ENCODE assay signal across 14 mouse cellular contexts in genomic region chr8:72162821-72163220, GRCm38 (mm10). TPM values are rescaled to one million over a fixed set of nuclear protein-coding genes. Genes with fewer than 3 reads are reported as not detected.
DNase-seq lines count a peak whose midpoint lies in the region; ATAC-seq and TF ChIP-seq lines count a peak whose summit lies in the region.
"Had no signal": no experiment of that assay in that cellular context is flagged by ENCODE, and none has a peak within 500 bp of the region (broad histone marks: within the 10 kb centered on the region; RNA-seq: fewer than 3 reads in every experiment).

No protein-coding gene starts in this region.

- H3K4me1 ChIP-seq in forebrain, embryonic 10.5 days, result peaks cover 24% of the 10 kb centered on the region
- peaks cover 9% of the 10 kb centered on the region; the same call in 1 of the 2 replicates for H3K4me1 ChIP-seq in forebrain, embryonic 11.5 days (replicated peaks; ENCODE audit: control insufficient read depth, insufficient read depth, low read length)
- peaks cover 22% of the 10 kb centered on the region for H3K4me1 ChIP-seq in midbrain, embryonic 10.5 days
- peaks cover 7% of the 10 kb centered on the region; the same call in 1 of the 2 replicates for H3K4me1 ChIP-seq in midbrain, postnatal 0 days (ENCODE audit: insufficient read depth, low read length)
- H3K4me1 ChIP-seq in liver, embryonic 14.5 days (replicated peaks; ENCODE audit: control insufficient read depth in 2 of 2, insufficient read depth in 2 of 2, low read length in 1 of 2), result peaks cover 20 to 22% of the 10 kb centered on the region in 2 experiments

- peak overlapping the region; percentile 98; the same call in 1 of the 2 replicates for H3K4me3 ChIP-seq in forebrain, embryonic 10.5 days
- H3K4me3 ChIP-seq in forebrain, embryonic 11.5 days (ENCODE audit: low read depth, low read length), result no peak overlapping the region
- H3K4me3 ChIP-seq in midbrain, embryonic 10.5 days, result peak overlapping the region; percentile 88; the same call in 1 of the 2 replicates
- no peak overlapping the region for H3K4me3 ChIP-seq in midbrain, postnatal 0 days (ENCODE audit: low read depth, low read length)
- peak overlapping the region in 1 of 2 experiments; percentile 93; a peak in 2 of 4 replicates for H3K4me3 ChIP-seq in liver, embryonic 14.5 days (ENCODE audit: insufficient read depth in 1 of 2, low read depth in 2 of 2, low read length in 2 of 2)

- TF ChIP-seq EP300 in liver, embryonic 14.5 days (IDR thresholded peaks at IDR 0.05; ENCODE audit: low read depth), result no peak

- ATAC-seq in forebrain, embryonic 11.5 days (replicated peaks; ENCODE audit: low FRiP score), result no peak
- no peak for ATAC-seq in midbrain, postnatal 0 days (ENCODE audit: low FRiP score)
- ATAC-seq in liver, embryonic 14.5 days (ENCODE audit: insufficient read depth), result no peak
- ATAC-seq in megakaryocyte progenitor cell, adult 5-6 weeks (replicated peaks; ENCODE audit: poor library complexity), result no peak

- H3K9me3 ChIP-seq in forebrain, embryonic 10.5 days, result no peaks in the 10 kb centered on the region
- no peaks in the 10 kb centered on the region; the same call in 1 of the 2 replicates for H3K9me3 ChIP-seq in forebrain, embryonic 11.5 days (ENCODE audit: control insufficient read depth, low read length)
- H3K9me3 ChIP-seq in midbrain, embryonic 10.5 days (replicated peaks), result no peaks in the 10 kb centered on the region
- H3K9me3 ChIP-seq in midbrain, postnatal 0 days (ENCODE audit: low read length), result no peaks in the 10 kb centered on the region
- H3K9me3 ChIP-seq in liver, embryonic 14.5 days (ENCODE audit: control insufficient read depth, low read length), result no peaks in the 10 kb centered on the region
- H3K9me3 ChIP-seq: hindbrain, embryonic 12.5 days had no signal

- no peaks in the 10 kb centered on the region for H3K27me3 ChIP-seq in forebrain, embryonic 10.5 days (ENCODE audit: poor library complexity, severe bottlenecking)
- H3K27me3 ChIP-seq in forebrain, embryonic 11.5 days (ENCODE audit: control insufficient read depth, insufficient read depth, low read length), result no peaks in the 10 kb centered on the region
- H3K27me3 ChIP-seq in midbrain, embryonic 10.5 days (ENCODE audit: low read depth, poor library complexity, severe bottlenecking), result no peaks in the 10 kb centered on the region
- no peaks in the 10 kb centered on the region for H3K27me3 ChIP-seq in midbrain, postnatal 0 days (ENCODE audit: insufficient read depth, low read length)
- H3K27me3 ChIP-seq in liver, embryonic 14.5 days (ENCODE audit: control insufficient read depth, insufficient read depth, low read length), result no peaks in the 10 kb centered on the region
- H3K27me3 ChIP-seq: hindbrain, embryonic 12.5 days had no signal

- H3K36me3 ChIP-seq in forebrain, embryonic 10.5 days (replicated peaks), result peaks cover 45% of the 10 kb centered on the region
- no peaks in the 10 kb centered on the region for H3K36me3 ChIP-seq in forebrain, embryonic 11.5 days (ENCODE audit: control insufficient read depth, insufficient read depth, low read length)
- H3K36me3 ChIP-seq in midbrain, embryonic 10.5 days, result peaks cover 45% of the 10 kb centered on the region
- peaks cover 5% of the 10 kb centered on the region; the same call in 1 of the 2 replicates for H3K36me3 ChIP-seq in midbrain, postnatal 0 days (ENCODE audit: insufficient read depth, low read length)
- H3K36me3 ChIP-seq in liver, embryonic 14.5 days (replicated peaks; ENCODE audit: control insufficient read depth, insufficient read depth, low read depth), result peaks cover 9% of the 10 kb centered on the region

- DNase-seq in forebrain, embryonic 10.5 days (ENCODE audit: extremely low spot score, low spot score), result no peak
- DNase-seq in forebrain, embryonic 11.5 days (ENCODE audit: low spot score), result no peak
- DNase-seq in midbrain, embryonic 10.5 days (ENCODE audit: low spot score), result no peak
- no peak for DNase-seq in midbrain, postnatal 0 days (ENCODE audit: low spot score)
- DNase-seq in liver, embryonic 14.5 days (ENCODE audit: low read depth in 3 of 3, low spot score in 3 of 3), result no peak
- peak; percentile 14 to 23 for DNase-seq in thymus, postnatal 10 days (ENCODE audit: low spot score in 2 of 2)
- no peak for DNase-seq in kidney, postnatal 10 days
- DNase-seq: cerebellum, postnatal 25 days; gastrocnemius, adult 2 months; right cerebral cortex, postnatal 25 days had no signal

- H3K27ac ChIP-seq in forebrain, embryonic 10.5 days, result no peak overlapping the region
- H3K27ac ChIP-seq in forebrain, embryonic 11.5 days (ENCODE audit: low read depth, low read length), result no peak overlapping the region
- no peak overlapping the region for H3K27ac ChIP-seq in midbrain, embryonic 10.5 days (replicated peaks)
- no peak overlapping the region for H3K27ac ChIP-seq in midbrain, postnatal 0 days (ENCODE audit: low read depth, low read length)
- H3K27ac ChIP-seq in liver, embryonic 14.5 days, result no peak overlapping the region
- H3K27ac ChIP-seq: gastrocnemius, adult 2 months; hindbrain, embryonic 12.5 days had no signal

- H3K9ac ChIP-seq in forebrain, embryonic 11.5 days (ENCODE audit: low read length), result no peak overlapping the region
- no peak overlapping the region for H3K9ac ChIP-seq in midbrain, postnatal 0 days (replicated peaks; ENCODE audit: low read length, poor library complexity, severe bottlenecking)
- H3K9ac ChIP-seq in liver, embryonic 14.5 days (replicated peaks), result no peak overlapping the region; the same call in 1 of the 2 replicates

- no peak overlapping the region for H3K4me2 ChIP-seq in forebrain, embryonic 11.5 days (ENCODE audit: low read depth, low read length, severe bottlenecking)
- no peak overlapping the region; the same call in 1 of the 2 replicates for H3K4me2 ChIP-seq in midbrain, postnatal 0 days (ENCODE audit: low read depth, low read length, poor library complexity, severe bottlenecking)
- H3K4me2 ChIP-seq in liver, embryonic 14.5 days (ENCODE audit: low read depth), result peak overlapping the region; percentile 94

- TF ChIP-seq CTCF in midbrain, postnatal 0 days (IDR thresholded peaks at IDR 0.05), result no peak
- TF ChIP-seq CTCF in liver, embryonic 14.5 days (IDR thresholded peaks at IDR 0.05; ENCODE audit: low read depth), result no peak

RNA-seq across cellular contexts. Expression of gene Rab8a, which starts 1.8 kb away (rescaled TPM):
- 138 and 144 TPM in 2 replicates for polyA plus RNA-seq in forebrain, embryonic 10.5 days (2016; fragmentation: Nextera tagmentation; extraction: Ambion mirVana)
- polyA plus RNA-seq in forebrain, embryonic 11.5 days (2014; fragmentation: Nextera tagmentation; extraction: Ambion mirVana), result 90.5 and 110 TPM in 2 replicates
- 133 and 145 TPM in 2 replicates for polyA plus RNA-seq in midbrain, embryonic 10.5 days (2016; fragmentation: Nextera tagmentation; extraction: Ambion mirVana)
- 32.9 and 43.0 TPM in 2 replicates for total RNA-seq in midbrain, postnatal 0 days (2014; rRNA removed)
- polyA plus RNA-seq in midbrain, postnatal 0 days (2015; fragmentation: Nextera tagmentation; extraction: Ambion mirVana), result 66.7 and 66.9 TPM in 2 replicates
- polyA plus RNA-seq in liver, embryonic 14.5 days (2012; rRNA removed), result 18.3 and 59.7 TPM in 2 replicates
- polyA plus RNA-seq in liver, embryonic 14.5 days (2014; fragmentation: Nextera tagmentation; extraction: Ambion mirVana), result 50.7 and 54.6 TPM in 2 replicates
- total RNA-seq in megakaryocyte progenitor cell, adult 5-6 weeks (2015), result 34.3 and 47.3 TPM in 2 replicates
- total RNA-seq in megakaryocyte progenitor cell, adult 5-6 weeks (2017), result 329 and 425 TPM in 2 replicates

RNA-seq across cellular contexts. Expression of gene Hsh2d, which starts 26.6 kb away (rescaled TPM):
- 0.07 TPM in 1 of 2 replicates, not detected in the other for polyA plus RNA-seq in forebrain, embryonic 10.5 days (2016; fragmentation: Nextera tagmentation; extraction: Ambion mirVana)
- not detected in 2 replicates for polyA plus RNA-seq in forebrain, embryonic 11.5 days (2014; fragmentation: Nextera tagmentation; extraction: Ambion mirVana)
- polyA plus RNA-seq in midbrain, embryonic 10.5 days (2016; fragmentation: Nextera tagmentation; extraction: Ambion mirVana), result 0.07 TPM in 1 of 2 replicates, not detected in the other
- total RNA-seq in midbrain, postnatal 0 days (2014; rRNA removed), result 0.24 and 0.55 TPM in 2 replicates
- not detected in 2 replicates for polyA plus RNA-seq in midbrain, postnatal 0 days (2015; fragmentation: Nextera tagmentation; extraction: Ambion mirVana)
- polyA plus RNA-seq in liver, embryonic 14.5 days (2012; rRNA removed), result 0.15 and 0.18 TPM in 2 replicates
- polyA plus RNA-seq in liver, embryonic 14.5 days (2014; fragmentation: Nextera tagmentation; extraction: Ambion mirVana), result 0.11 and 0.37 TPM in 2 replicates
- total RNA-seq in megakaryocyte progenitor cell, adult 5-6 weeks (2015), result 6.6 and 8.7 TPM in 2 replicates
- 4.5 and 5.9 TPM in 2 replicates for total RNA-seq in megakaryocyte progenitor cell, adult 5-6 weeks (2017)
- total RNA-seq: gastrocnemius, adult 2 months; layer of hippocampus, postnatal 25 days had no signal
- polyA plus RNA-seq: hindbrain, embryonic 12.5 days had no signal

RNA-seq across cellular contexts. Expression of gene Tpm4, which starts 28.0 kb away (rescaled TPM):
- 634 and 649 TPM in 2 replicates for polyA plus RNA-seq in forebrain, embryonic 10.5 days (2016; fragmentation: Nextera tagmentation; extraction: Ambion mirVana)
- polyA plus RNA-seq in forebrain, embryonic 11.5 days (2014; fragmentation: Nextera tagmentation; extraction: Ambion mirVana), result 539 and 557 TPM in 2 replicates
- polyA plus RNA-seq in midbrain, embryonic 10.5 days (2016; fragmentation: Nextera tagmentation; extraction: Ambion mirVana), result 560 and 595 TPM in 2 replicates
- 82.1 and 108 TPM in 2 replicates for total RNA-seq in midbrain, postnatal 0 days (2014; rRNA removed)
- 87.5 and 91.5 TPM in 2 replicates for polyA plus RNA-seq in midbrain, postnatal 0 days (2015; fragmentation: Nextera tagmentation; extraction: Ambion mirVana)
- 28.7 and 49.0 TPM in 2 replicates for polyA plus RNA-seq in liver, embryonic 14.5 days (2012; rRNA removed)
- polyA plus RNA-seq in liver, embryonic 14.5 days (2014; fragmentation: Nextera tagmentation; extraction: Ambion mirVana), result 69.2 and 76.4 TPM in 2 replicates
- total RNA-seq in megakaryocyte progenitor cell, adult 5-6 weeks (2015), result 37.0 and 46.0 TPM in 2 replicates
- total RNA-seq in megakaryocyte progenitor cell, adult 5-6 weeks (2017), result 64.2 and 73.9 TPM in 2 replicates

RNA-seq across cellular contexts. Expression of gene Cib3, which starts 49.8 kb away (rescaled TPM):
- polyA plus RNA-seq in forebrain, embryonic 10.5 days (2016; fragmentation: Nextera tagmentation; extraction: Ambion mirVana), result not detected in 2 replicates
- polyA plus RNA-seq in forebrain, embryonic 11.5 days (2014; fragmentation: Nextera tagmentation; extraction: Ambion mirVana), result 0.25 TPM in 1 of 2 replicates, not detected in the other
- polyA plus RNA-seq in midbrain, embryonic 10.5 days (2016; fragmentation: Nextera tagmentation; extraction: Ambion mirVana), result not detected in 2 replicates
- total RNA-seq in midbrain, postnatal 0 days (2014; rRNA removed), result not detected in 2 replicates
- not detected in 2 replicates for polyA plus RNA-seq in midbrain, postnatal 0 days (2015; fragmentation: Nextera tagmentation; extraction: Ambion mirVana)
- not detected in 2 replicates for polyA plus RNA-seq in liver, embryonic 14.5 days (2012; rRNA removed)
- 0.24 TPM in 1 of 2 replicates, not detected in the other for polyA plus RNA-seq in liver, embryonic 14.5 days (2014; fragmentation: Nextera tagmentation; extraction: Ambion mirVana)
- total RNA-seq in megakaryocyte progenitor cell, adult 5-6 weeks (2015), result not detected in 2 replicates
- total RNA-seq in megakaryocyte progenitor cell, adult 5-6 weeks (2017), result not detected in 2 replicates
- total RNA-seq: gastrocnemius, adult 2 months; layer of hippocampus, postnatal 25 days; megakaryocyte-erythroid progenitor cell, adult 5-6 weeks had no signal
- polyA plus RNA-seq: hindbrain, embryonic 12.5 days had no signal

RNA-seq across cellular contexts. Expression of gene Gm11034, which starts 50.6 kb away (rescaled TPM):
- polyA plus RNA-seq in forebrain, embryonic 10.5 days (2016; fragmentation: Nextera tagmentation; extraction: Ambion mirVana), result not detected in 2 replicates
- polyA plus RNA-seq in forebrain, embryonic 11.5 days (2014; fragmentation: Nextera tagmentation; extraction: Ambion mirVana), result not detected in 2 replicates
- not detected in 2 replicates for polyA plus RNA-seq in midbrain, embryonic 10.5 days (2016; fragmentation: Nextera tagmentation; extraction: Ambion mirVana)
- not detected in 2 replicates for total RNA-seq in midbrain, postnatal 0 days (2014; rRNA removed)
- polyA plus RNA-seq in midbrain, postnatal 0 days (2015; fragmentation: Nextera tagmentation; extraction: Ambion mirVana), result not detected in 2 replicates
- not detected in 2 replicates for polyA plus RNA-seq in liver, embryonic 14.5 days (2012; rRNA removed)
- not detected in 2 replicates for polyA plus RNA-seq in liver, embryonic 14.5 days (2014; fragmentation: Nextera tagmentation; extraction: Ambion mirVana)
- total RNA-seq in megakaryocyte progenitor cell, adult 5-6 weeks (2015), result not detected in 2 replicates
- total RNA-seq in megakaryocyte progenitor cell, adult 5-6 weeks (2017), result not detected in 2 replicates
- total RNA-seq: gastrocnemius, adult 2 months; layer of hippocampus, postnatal 25 days; megakaryocyte-erythroid progenitor cell, adult 5-6 weeks had no signal
- polyA plus RNA-seq: hindbrain, embryonic 12.5 days had no signal

Comparison
In these comparisons a context has a peak if more than half of its experiments do, and no peak if none do; other contexts are left out.
1. H3K4me3 ChIP-seq: peak in forebrain, embryonic 10.5 days (single experiment) and midbrain, embryonic 10.5 days (single experiment); none in forebrain, embryonic 11.5 days (single experiment) and midbrain, postnatal 0 days (single experiment).
2. DNase-seq: peak in thymus, postnatal 10 days (2 of 2); none in forebrain, embryonic 10.5 days (single experiment), forebrain, embryonic 11.5 days (single experiment), midbrain, embryonic 10.5 days (single experiment), midbrain, postnatal 0 days (single experiment), liver, embryonic 14.5 days (0 of 3) and kidney, postnatal 10 days (single experiment).